Mouse (Mus musculus) thymus, adult 2 months (tissue): Measurements from ENCODE around the gene Mlana.

Experiments used
- CTCF ChIP-seq: fragments of 200-500 bp; IDR thresholded peaks from 2 replicates; pipeline ENCODE4 v1.5.1; 2012; ENCODE audit warnings: mild to moderate bottlenecking, control low read depth, low read length, moderate library complexity, borderline replicate concordance; ENCODE audit not compliant: control insufficient read depth, poor library complexity, insufficient read depth; ENCODE audit errors: extremely low read depth
- POLR2A ChIP-seq: fragments of 200-500 bp; IDR thresholded peaks from 2 replicates; pipeline ENCODE4 v1.6.1; 2012; ENCODE audit warnings: mild to moderate bottlenecking, low read length, control low read depth, moderate library complexity; ENCODE audit not compliant: control insufficient read depth, poor library complexity, insufficient read depth; ENCODE audit errors: extremely low read depth

DNA sequence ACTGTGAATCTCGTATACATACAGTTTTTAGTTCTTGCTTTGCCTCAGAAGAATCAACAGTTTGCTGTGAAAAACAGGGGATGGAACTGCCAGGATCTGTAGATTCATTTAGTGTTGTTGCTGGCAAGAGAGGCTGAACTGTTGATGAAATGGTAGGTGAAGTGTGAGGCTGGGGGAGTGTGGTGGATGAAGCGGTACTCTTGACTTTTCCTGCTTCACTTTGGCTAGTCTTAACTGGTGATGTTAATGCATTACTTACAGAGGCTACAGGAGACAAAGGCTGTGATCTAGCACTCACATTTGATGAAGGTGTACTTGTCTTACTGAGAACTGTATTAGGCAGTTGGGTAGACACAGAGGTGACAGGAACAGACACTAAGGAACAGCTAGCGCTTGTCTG lies 20.9 kb downstream of the Mlana start:
- TF ChIP-seq CTCF: no peak
- no peak for TF ChIP-seq POLR2A
